Mouse (Mus musculus) mesoderm, embryonic 11.5 days (tissue): Measurements from ENCODE around the gene Mthfs.
"Not testable (repeated sequence)": the region's sequence is repeated elsewhere in the genome, so short reads cannot be mapped to it uniquely, and the experiment has no call there.

Experiments
- DNase-seq: peaks from one replicate; pipeline ENCODE4 v3.0.0-alpha.2; 2012; ENCODE audit warnings: low read depth, low spot score

The Mthfs gene

DNA sequence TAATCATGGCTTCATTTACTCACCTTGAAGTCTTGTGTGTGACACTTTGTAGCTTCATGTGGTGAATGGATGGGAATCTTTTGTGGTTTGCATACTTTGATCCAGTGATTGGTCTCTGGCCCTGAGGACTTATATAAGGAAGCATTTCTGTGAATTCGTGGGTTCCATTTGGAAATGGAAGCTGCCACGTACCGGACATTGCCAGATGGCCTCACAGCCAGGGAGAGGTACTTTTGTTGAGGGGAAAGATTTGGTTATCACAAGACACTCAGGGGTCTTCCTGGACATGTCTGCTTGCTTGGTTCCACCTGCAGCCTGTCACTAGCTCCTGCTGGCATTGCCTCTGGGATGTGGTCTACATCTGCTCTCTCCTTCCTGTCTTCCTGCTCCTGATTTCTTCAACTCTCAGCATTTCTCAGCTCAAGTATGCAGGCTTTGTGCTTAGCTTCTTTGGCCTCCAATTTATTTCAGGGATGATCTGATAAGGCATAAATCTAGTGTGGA is 30.1 kb downstream of the Mthfs start:
- DNase-seq: not testable (repeated sequence)

DNA sequence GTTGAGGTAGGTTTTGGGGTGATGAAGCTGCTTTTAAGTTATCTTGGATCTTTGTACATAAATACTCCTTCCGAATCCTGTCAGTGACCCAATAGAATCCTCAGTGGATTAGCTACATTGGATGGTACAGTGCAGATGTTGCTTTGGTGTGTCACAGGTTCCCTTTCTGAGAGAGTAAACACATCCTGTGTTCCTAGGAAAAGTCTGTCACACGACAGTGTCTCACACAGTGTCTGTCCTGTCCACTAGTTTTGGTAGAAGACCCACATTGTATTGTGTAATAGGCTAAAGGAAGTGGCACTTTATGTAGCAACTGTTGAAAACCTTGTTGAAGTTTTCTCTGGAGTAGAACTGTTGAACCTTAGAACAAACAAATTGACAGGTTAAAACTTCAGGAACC is 42.9 kb downstream of the Mthfs start:
- no peak for DNase-seq

- DNase-seq: no peak
These were observed 46.3 kb downstream of the Mthfs start for GRCm38 (mm10) chr9:89256556-89257335.

GRCm38 (mm10) chr9:89263968-89264367 is 53.5 kb downstream of the Mthfs start:
- no peak for DNase-seq

- no peak for DNase-seq
These were observed 54.1 kb downstream of the Mthfs start for GRCm38 (mm10) chr9:89264571-89264970.

DNA sequence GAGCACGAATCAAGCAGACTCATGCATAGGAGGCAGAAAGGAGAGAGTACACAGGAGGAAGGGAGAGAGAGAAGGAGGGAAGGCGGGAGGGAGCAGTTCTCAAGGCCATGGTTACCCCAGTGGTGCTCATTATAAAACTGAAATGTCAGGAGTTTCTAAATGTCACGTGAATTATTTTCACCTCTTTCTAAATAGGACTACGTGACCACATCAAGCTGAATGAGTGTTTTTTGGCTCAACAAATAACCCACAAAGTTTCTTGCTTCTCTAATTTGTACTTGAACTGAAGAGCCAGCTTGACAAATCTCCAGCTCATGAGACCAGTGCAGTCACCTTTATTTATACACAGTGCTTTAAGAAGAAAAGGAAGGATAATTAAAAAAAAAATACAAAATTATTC is 56.6 kb downstream of the Mthfs start:
- DNase-seq: no peak

- no peak for DNase-seq
These were observed 57.1 kb downstream of the Mthfs start for GRCm38 (mm10) chr9:89267572-89267971.

GRCm38 (mm10) chr9:89270376-89270775 is 59.9 kb downstream of the Mthfs start:
- no peak for DNase-seq

DNA sequence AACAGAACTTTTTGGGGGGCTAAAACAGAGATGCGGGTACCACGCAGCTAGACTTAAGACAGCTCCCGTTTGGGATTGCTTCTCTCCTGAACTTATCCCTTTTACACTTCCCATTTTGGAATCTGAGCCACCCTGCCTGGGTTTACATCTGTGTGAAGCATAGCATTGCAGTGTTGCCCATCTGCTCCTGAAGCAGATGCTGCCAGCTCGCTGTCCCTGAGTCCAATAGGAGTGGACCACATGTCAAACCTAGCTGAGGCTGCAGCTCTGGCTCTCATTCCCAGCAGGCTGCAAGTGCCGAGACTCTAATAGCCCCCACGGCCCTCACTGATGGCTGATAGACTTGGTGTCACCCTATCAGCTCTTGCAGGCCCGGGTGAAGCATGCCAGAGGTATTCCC is 63.3 kb downstream of the Mthfs start:
- no peak for DNase-seq

DNA sequence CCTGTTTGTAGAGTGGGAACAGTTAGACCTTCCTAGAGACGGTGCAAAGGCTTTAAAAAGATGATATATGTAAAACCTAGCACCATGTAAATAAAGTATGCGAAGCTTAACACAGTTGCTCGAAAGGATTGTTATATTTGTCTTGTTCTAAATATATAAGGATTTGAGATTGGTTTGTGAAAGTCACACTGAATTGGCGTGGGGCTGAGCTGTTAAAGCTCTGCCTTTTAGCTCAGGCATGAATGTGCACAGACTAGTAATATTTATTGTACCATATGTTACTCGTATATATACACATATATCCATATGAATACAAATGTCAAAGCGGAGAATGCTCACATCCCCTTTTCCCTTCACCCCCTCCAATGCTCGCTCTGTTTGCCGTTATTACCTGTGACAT is 67.7 kb downstream of the Mthfs start:
- no peak for DNase-seq

DNA sequence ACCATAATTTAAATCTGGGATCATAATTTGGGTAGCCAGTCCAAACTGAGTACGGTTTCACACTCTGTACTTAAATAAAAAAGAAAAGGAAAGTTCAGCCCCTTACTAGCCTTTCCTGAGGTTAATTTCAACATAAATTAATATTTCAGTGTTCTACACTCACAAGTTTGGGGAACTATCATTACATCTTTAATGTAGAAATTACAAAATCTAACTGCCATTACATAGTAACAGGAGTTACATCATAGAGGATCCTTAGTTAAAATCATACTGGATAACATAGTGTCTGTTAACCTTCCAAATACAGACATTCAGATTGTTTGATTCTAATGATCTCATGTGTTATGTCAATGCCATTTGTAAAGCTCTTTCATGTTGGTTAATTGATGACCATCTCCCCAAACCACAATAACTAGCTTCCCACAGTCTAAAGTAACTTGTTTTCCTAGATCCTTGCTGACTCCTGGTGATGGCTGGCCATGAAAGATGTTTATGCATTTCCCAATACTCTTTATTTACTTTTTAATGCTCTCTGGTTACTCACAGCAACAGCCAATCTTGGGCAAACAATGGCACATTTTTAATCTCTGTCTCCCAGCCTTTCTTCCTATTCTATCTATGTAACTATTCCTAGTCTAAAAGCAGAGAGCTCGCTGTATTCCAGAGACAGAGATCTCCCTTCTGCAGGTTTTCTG is 72.0 kb downstream of the Mthfs start:
- no peak for DNase-seq

- DNase-seq: no peak
These were observed 77.6 kb downstream of the Mthfs start for GRCm38 (mm10) chr9:89288037-89288436.

GRCm38 (mm10) chr9:89293364-89293763 is 82.9 kb downstream of the Mthfs start:
- no peak for DNase-seq

- no peak for DNase-seq
These were observed 83.6 kb downstream of the Mthfs start for GRCm38 (mm10) chr9:89294121-89294520.

DNA sequence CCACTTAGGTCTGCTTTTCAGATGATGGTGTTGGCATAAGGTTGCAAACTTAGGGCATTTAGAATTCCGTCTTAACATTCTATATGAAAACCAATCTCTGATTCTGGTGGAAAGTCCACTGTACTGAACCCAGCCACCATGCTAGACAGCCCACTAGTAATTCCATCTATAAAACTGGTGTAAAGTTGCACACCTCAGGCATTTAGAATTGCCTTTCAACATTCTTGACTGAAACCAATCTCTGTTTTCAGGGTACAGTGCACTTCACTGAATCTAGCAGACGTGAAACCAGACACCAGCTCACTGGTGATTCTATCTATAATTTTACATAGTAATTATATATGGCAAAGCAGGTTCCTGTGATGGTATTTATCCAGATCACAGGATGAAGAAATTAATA is 95.2 kb downstream of the Mthfs start:
- DNase-seq: no peak

GRCm38 (mm10) chr9:89308357-89309194 is 98.1 kb downstream of the Mthfs start:
- DNase-seq: no peak

- DNase-seq: no peak
These were observed 98.7 kb downstream of the Mthfs start for GRCm38 (mm10) chr9:89309195-89309535.

GRCm38 (mm10) chr9:89311649-89312048 is 101.2 kb downstream of the Mthfs start:
- DNase-seq: no peak

- no peak for DNase-seq
These were observed 163.3 kb downstream of the Mthfs start for GRCm38 (mm10) chr9:89373731-89374130.

- no peak for DNase-seq
These were observed 164.2 kb downstream of the Mthfs start for GRCm38 (mm10) chr9:89374650-89375049.

- no peak for DNase-seq
These were observed 192.6 kb downstream of the Mthfs start for GRCm38 (mm10) chr9:89403031-89403430.
